Mouse (Mus musculus) mouse embryonic stem cell (cell line): ENCODE results near the gene Gm20388.

Experiments used
- in situ Hi-C, 2 experiments: fragments of 300-500 bp; cut with MboI; formaldehyde crosslinking; loops; 1 replicate in 1 of 2; 3 replicates in 1 of 2; pipeline ENCODE4 v1.14.3; 2019 to 2020; ENCODE audit warnings: low sequenced_read_pairs in 2 of 2, low pct_unique_long_range_greater_than_20kb in 1 of 2, mixed read lengths in 1 of 2; ENCODE audit not compliant: unreplicated experiment in 1 of 2

Gm20388 gene

GRCm38 (mm10) chr8:123884721-123885565 is 3974.3 kb downstream of the Gm20388 start:
- in situ Hi-C loops = no loop called here

- in situ Hi-C loops = no loop called here
Observed at GRCm38 (mm10) chr8:123887163-123887562, 3976.5 kb downstream of the Gm20388 start.

- in situ Hi-C loops = no loop called here
Observed at GRCm38 (mm10) chr8:123887956-123888355, 3977.3 kb downstream of the Gm20388 start.

GRCm38 (mm10) chr8:123889797-123890196 is 3979.2 kb downstream of the Gm20388 start:
- in situ Hi-C loops = no loop called here

GRCm38 (mm10) chr8:123891271-123891670 is 3980.6 kb downstream of the Gm20388 start:
- in situ Hi-C loops = no loop called here

GRCm38 (mm10) chr8:123891883-123892585 is 3981.4 kb downstream of the Gm20388 start:
- in situ Hi-C loops = no loop called here

- in situ Hi-C loops = no loop called here
Observed at GRCm38 (mm10) chr8:123892586-123893155, 3982.0 kb downstream of the Gm20388 start.

GRCm38 (mm10) chr8:123893413-123893812 is 3982.8 kb downstream of the Gm20388 start:
- in situ Hi-C loops = no loop called here

GRCm38 (mm10) chr8:123894502-123895097 is 3984.0 kb downstream of the Gm20388 start, which contains the start of gene Acta1:
Acta1 (minus strand) TSS chr8:123894751.
- in situ Hi-C loops = no loop called here

- in situ Hi-C loops = no loop called here
Observed at GRCm38 (mm10) chr8:123895230-123895629, 3984.6 kb downstream of the Gm20388 start.

- in situ Hi-C loops = no loop called here
Observed at GRCm38 (mm10) chr8:123895680-123896365, 3985.2 kb downstream of the Gm20388 start.

GRCm38 (mm10) chr8:123896366-123896761 is 3985.7 kb downstream of the Gm20388 start:
- in situ Hi-C loops = no loop called here

- in situ Hi-C loops = no loop called here
Observed at GRCm38 (mm10) chr8:123896774-123897173, 3986.1 kb downstream of the Gm20388 start.

- in situ Hi-C loops = no loop called here
Observed at GRCm38 (mm10) chr8:123898576-123898975, 3987.9 kb downstream of the Gm20388 start.

- in situ Hi-C loops = no loop called here
Observed at GRCm38 (mm10) chr8:123899366-123899765, 3988.7 kb downstream of the Gm20388 start.

GRCm38 (mm10) chr8:123902653-123903052 is 3992.0 kb downstream of the Gm20388 start:
- in situ Hi-C loops = loop anchor here in 1 of 2 experiments (25.0 kb wide), 1 partner anchor 460 kb away; no protein-coding TSS in a partner anchor

- in situ Hi-C loops = loop anchor here in 1 of 2 experiments (25.0 kb wide), 1 partner anchor 455 kb away; no protein-coding TSS in a partner anchor
Observed at GRCm38 (mm10) chr8:123907604-123908003, 3997.0 kb downstream of the Gm20388 start.

GRCm38 (mm10) chr8:123912265-123912664 is 4001.6 kb downstream of the Gm20388 start:
- in situ Hi-C loops = loop anchor here in 1 of 2 experiments (25.0 kb wide), 1 partner anchor 450 kb away; no protein-coding TSS in a partner anchor
